Mouse (Mus musculus): ENCODE measurements around the gene Ccdc30.

Gene Ccdc30

DNA sequence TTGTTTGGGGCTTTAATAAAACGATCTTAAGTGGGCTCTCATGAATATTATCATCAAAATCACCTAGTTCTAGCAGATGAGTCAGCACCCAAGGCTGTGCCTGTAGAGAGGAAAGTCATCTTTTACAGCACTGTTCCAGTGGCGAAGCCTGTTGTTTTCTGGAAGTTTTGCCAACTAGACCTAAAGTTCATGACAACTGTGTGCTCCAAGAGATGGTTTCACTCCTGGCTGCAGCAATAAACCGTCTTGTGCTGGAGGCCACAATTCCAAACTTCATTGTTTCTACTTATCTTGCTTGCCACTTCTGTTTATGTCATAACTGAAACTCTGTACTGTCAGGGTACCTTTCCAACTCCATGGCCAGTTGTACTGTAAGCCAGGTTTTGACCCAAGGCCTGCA, 1.9 kb upstream of the Ccdc30 start:
- DNase-seq (ENCODE audit: low spot score), result peak; percentile 85

DNA sequence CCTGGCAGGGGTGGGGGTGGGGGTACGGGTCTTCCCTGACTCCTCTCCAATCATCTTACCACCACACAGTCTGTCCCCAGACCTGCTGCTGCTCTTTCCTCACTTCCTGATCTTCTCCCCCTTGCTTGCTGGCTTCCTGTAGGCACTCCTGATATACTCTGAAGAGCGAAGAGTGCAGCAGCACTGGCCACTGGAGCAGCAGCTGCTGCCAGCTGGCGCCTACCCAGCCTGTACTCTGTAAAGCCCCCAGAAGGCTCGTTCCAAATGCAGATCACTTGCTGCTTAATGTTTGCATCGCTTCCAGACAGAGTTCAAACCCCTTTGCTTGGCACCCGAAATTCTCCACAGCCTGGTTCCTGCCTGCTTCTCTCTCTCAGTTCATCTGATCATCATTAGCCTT, 2.5 kb downstream of the Ccdc30 start:
- no peak for DNase-seq (ENCODE audit: low spot score)

DNA sequence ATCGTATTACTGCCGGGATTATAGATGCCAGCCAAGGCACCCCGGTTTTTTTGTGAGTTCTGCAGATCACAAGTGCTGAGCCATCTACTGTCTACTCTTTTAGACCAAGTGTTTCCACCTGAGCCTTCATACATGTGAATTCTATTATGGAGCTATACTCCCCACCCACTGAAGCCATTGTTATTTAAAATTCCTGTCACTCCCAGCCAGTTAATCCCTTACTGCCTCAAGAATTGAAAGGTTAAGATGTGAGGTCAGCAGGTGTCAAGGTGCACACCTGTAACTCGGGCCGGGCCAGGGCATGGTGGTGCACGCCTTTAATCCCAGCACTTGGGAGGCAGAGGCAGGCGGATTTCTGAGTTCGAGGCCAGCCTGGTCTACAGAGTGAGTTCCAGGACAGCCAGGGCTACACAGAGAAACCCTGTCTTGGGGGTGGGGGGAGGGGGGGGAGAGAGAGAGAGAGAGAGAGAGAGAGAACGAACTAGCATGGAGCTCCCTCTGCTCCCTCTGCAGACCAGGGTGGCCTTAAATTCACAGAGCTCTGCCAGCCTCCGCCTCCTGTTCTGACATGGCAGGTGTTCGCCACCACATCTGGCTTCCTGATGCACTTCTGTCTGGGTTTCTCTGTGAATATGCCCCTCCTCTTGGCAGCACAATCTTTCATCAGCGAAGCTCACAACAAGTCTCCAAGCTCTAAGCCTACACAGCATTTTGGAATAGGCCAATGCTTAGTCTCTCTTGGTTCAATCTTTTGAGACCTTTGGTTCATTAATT, 3.3 kb downstream of the Ccdc30 start:
- no peak for DNase-seq (ENCODE audit: low spot score)

DNA sequence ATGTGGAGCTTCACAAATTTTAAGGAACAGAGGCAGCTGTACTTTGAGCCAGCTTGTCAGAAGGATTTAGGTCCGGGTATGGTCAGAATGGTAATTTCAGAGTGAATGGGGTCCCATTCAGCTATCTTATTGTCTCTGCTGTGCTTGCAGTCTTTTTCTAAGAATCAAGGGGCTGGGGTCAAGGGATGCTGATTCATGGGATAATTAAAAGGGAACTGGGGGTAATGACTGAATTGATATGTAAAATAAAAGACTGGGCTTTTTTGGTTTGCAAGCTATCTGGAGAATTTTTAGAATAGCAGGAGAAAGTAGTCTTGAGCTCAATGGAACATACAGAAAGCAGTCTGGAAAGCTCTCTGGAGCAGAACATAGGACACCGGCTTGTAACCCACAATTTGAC, 11.9 kb downstream of the Ccdc30 start:
- no peak for DNase-seq (ENCODE audit: low spot score)

DNA sequence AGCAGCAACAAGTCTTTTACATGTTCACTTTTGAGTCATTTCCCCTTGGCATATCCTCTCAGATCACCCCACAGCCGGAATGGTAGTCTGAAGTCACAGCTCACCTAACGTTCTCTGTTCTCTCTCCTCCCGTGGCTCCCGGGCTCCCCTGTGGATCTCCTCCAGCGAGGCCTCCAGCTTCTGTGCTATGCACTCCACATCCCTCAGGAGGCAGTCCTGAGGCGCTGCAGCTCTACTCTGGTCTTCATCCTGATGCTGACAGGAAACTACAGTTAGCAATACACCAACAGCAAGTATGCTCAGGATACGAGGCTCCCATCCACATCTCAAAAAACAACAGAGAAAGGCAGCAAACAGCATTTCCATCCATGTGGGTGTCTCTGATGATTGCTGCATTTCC, 14.4 kb downstream of the Ccdc30 start:
- no peak for DNase-seq (ENCODE audit: low spot score)

DNA sequence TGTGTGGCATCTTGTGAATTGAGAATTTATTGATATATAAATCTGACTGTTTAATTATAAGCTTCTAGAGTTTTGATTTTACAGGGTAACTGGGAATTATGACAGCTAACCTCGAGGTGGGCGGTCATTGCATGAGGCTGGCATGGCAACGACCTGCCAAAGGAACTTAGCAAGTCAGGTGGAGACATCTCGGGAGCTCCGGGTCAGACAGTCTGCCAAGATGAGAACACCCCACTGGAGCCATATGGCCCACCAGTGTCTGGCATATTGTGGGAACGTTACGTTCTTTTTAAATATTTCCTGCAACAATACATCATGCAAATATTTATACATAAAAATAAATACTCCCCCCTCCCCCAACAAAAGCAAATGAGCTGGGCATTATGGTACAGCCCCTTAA, 16.6 kb downstream of the Ccdc30 start:
- no peak for DNase-seq (ENCODE audit: low spot score)

DNA sequence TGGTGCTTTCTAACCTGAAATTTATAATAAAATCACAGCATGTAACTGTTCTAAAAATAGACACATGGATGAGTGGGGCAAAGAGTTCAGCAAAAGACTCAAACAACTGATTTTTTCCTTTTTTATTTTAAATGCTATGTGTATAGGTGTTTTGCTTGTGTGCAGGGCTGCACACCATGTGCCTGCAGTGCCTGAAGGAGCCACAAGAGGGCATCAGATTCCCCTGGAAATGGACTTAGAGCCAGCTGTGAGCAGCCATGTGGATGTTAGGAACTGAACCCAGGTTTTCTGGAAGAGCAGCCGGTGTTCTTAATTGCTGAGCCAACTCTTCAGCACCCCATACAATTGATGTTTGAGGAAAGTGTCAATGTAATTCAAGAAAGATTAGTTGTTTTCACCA, 25.0 kb downstream of the Ccdc30 start:
- no peak for DNase-seq (ENCODE audit: low spot score)

DNA sequence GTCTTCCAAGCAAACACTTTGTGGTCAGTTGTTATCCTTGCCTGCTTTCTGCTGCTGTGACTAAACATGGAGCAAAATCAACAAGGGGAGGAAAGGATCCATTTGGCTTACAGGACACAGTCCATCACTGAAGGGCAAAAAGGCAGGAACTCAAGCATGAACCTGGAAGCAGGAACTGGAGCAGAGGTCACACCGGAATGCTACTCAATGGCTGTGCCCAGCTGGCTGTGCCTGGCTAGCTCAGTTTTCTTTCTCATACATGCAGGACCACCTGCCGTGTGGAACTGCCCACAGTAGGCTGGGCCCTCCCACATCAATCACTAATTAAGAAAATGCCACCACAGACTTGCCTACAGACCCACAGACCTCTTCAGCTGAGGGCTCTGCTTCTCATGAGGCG, 26.1 kb downstream of the Ccdc30 start:
- no peak for DNase-seq (ENCODE audit: low spot score)

DNA sequence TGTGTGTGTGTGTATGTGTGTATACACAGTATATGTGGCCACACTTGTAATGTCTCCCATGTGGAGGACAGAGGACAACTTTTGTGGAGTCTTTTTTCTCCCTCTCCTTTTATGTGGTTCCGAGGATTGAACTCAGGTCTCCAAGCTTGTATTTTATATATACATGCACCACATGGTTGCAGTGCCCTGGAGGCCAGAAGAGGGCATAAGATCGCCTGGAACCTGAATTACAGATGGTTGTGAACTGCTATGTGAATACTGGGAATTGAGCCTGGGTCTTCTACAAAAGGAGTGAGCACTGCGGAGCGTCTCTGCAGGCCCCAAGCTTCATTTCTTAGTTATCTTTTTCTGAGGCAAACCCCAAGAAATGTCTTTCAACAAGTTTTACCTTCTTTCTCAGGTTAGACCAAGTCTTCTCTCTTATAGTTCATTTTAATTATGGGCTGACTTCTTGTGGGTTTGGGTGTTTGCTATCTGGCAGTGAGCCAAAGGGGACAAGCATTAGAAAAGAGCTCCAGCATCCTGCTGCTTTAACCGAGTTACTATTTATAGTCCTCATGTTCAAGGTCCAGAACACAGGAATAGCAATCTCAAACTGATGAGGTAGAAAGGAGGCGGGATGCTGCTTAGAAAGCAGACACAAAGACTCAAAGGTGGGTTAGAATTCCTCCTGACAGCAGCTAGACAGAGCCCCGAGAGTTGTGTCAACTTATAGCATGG, 33.7 kb downstream of the Ccdc30 start:
- DNase-seq (ENCODE audit: low spot score), result no peak

DNA sequence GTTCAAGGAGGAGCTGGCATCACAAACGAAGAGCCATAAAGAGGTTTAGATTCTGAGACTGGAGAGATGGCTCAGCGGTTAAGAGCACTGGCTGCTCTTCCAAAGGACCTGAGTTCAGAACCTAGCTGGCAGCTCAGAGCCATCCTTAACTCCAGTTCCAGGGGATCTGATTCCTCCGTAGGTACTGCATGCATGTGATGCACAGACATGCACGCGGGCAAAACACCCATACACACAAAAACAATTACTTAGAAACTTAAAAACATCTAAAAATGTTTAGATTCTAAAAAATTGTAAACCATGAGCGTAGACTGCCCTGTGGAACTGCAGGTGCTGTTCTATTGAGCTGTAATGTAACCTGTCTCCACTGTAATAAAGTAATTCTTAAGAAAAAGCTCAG, 45.9 kb downstream of the Ccdc30 start:
- no peak for DNase-seq (ENCODE audit: low spot score)

DNA sequence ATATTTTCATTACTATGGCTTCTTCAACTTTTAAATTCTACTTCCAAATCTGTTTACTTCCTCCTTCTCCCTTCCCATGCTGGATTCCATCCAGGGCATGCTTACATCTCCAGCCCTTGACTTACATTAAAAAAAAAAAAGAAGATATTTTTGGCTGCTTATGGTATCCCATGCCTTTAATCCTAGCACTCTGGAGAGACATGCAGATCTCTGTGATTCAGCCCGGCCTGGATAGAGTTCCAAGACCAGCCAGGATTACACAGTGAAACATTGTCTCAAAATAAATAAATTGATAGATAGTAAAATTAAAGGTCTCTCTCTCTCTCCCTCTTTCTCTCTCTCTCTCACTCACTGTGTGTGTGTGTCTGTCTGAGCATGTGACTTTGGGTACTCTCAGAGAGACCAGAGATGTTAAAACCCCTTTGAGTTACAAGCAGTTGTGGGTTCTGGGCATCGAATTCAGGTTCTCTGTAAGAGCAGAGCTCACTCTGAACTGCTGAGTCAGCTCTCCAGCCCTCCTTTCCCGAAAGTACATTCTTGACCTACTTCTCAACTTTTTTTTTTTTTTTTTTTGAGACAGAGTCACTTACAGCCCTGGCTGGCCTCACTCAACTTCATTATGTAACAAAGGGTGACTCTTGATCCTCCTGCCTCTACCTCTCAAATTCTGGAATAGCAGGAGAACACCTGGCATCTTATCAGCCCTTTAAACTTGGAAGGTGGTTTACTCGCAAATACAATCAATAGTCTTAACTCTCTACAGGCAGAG, 48.4 kb downstream of the Ccdc30 start:
- DNase-seq (ENCODE audit: low spot score), result peak; percentile 65

DNA sequence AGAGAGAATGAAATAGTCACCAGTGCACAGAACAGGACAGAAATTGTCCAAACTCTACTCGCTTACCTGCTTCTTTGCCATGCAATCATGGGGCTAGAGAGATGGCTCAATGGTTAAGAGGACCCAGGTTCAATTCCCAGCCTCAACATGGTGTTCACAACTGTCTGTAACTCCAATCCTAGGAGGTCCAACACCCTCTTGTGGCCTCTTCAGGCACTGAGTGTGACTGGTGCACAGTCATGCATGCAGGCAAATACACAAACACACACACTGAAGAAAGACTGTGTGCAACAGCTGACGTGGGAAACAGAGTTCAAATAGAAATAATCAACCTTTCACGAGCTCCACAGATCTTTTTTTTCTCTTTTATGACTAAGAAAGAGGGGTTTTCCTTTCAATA, 53.1 kb downstream of the Ccdc30 start:
- DNase-seq (ENCODE audit: low spot score), result no peak

DNA sequence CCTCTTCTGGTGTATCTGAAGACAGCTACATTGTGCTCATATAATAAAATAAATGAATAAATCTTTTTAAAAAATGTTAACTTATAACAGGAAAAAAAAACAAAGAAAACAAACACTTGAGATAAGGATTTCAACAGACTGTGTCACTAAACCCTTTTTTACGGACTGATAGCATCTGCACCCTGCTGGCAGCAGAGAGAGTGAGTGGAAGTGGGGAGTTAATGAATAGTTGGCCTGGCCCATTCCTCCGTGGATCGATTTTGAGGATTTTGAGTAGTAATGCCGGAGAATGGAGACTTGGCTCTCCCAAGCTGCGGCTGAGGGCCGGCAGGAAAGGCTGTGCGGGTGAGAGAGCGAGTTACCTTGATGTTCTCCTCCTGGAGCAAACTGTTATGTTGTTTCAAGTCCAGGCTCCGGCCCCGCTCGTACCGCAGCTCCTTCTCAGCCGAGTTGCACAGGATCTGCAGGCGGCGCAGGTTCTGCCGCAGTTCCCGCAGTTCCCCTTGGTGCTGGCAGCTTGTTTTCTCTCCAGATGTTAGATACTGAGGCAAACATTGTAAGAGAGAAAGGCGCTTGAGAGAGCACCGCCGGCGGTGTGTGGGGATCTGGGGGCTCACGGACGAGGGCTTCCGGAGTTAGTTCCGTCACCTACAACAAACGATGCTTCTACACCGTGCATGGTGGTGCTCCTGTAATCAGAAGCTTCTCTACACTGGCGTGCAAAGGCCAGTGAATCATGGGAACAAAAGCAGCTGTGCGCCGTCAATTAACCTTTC, 55.9 kb downstream of the Ccdc30 start:
- no peak for DNase-seq (ENCODE audit: low spot score)

DNA sequence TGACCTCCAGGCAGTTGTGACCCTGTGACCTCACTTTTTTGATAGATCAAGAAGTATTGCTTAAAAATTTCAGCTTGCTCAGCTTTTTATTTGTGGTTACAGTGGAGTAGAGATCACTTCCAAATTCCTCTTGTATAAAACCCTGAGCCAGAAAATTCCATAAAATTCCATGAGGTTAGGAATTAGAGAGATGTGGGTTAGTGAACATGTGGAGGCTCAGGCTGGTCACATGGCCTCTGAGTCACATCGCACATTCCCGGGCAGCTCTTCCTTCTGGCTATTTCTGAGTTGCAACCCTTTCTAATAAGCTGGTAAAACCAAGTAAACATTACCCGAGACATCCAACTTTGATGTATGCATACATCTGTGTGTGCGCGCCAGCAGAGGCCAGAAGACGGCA, 69.8 kb downstream of the Ccdc30 start:
- DNase-seq (ENCODE audit: low spot score), result no peak

DNA sequence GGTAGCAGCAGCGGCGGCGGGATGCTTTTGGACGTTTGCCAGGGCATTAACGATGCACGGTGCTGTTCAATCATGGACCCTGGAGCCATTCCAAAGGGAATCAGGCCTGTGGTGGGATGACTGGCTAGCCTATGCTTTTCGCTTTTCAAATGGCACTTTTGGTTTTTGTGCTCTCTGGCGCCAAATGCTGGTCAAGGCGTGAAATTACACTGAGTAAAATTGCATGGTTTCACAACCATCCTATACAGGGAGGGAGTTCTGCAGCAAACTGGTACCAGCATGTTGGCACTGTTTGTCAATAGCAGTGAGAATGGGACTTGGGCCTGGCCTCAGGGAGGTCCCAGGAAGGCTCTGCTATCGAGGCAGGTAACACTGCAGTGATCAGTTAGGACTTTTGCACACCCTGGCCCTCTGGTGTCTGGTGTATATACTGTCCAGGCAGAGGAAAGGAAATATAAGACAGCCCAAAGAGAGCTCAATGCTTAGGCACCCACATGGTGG, 76.4 kb downstream of the Ccdc30 start:
- peak; percentile 45 for DNase-seq (ENCODE audit: low spot score)

DNA sequence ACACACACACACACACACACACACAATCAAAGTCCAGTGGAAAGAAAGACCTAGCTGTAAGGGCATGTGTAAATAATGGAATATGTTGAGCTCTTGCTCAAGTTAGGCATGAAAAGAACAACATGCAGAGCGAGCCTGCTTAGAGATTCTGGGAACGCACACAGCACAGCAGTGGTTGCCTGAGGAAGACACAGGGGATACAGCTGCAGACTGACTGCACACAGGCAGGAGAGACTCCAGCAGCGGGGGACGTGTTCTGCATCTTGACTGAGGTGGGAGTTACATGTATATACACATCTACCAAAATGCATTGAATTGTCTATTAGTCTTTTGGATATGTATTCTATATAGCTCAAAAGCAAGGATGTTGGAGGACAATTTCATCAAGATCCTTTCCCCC, 76.9 kb downstream of the Ccdc30 start:
- DNase-seq (ENCODE audit: low spot score), result no peak

DNA sequence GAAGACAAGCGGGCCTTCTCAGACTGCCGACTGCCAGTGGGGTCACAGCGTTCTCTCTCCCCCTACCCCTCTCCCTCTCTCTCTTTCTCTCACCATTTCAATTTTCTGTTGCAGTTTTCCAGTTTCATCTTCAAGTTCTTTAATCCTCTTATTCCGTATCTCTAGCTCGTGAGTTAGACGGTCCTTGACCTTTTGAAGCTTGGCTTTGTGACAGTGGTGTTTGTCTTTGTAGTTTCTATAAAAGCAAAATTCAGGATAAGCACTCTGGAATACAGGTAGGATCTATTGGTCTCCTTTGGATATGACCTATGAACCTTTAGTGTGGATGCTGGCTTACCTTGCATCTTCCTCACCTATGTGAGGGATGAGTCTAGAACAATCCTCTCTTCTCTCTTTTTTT, 81.8 kb downstream of the Ccdc30 start:
- DNase-seq (ENCODE audit: low spot score), result no peak

DNA sequence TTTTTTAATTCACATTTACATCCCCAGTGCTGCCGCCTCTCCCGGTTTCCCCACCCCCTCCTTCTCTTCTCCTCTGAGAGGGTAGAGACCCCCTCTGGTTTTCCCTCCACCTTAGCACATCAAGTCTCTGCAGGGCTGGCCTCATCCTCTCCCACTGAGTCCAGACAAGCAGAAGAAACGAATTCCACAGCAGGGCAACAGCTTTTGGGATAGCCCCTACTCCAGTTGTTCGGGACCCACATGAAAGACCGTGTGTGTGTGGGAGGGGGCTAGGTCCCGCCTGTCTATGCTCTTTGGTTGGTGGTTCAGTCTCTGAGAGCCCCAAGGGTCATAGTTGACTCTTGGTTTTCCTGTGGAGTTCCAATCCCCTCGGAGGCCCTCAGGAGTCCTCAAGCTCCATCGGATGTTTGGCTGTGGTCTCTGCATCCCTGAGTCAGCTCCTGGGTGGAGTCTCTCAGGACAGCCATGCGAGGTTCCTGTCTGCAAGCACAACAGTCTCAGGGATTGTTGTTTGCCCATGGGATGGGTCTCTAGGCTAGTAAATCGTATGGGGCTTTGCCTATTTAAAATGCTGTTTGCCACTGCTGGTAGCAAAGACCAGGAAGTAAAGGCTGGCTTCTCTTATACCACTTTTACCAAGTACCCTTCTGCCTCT, 94.3 kb downstream of the Ccdc30 start:
- DNase-seq (ENCODE audit: low spot score), result no peak

DNA sequence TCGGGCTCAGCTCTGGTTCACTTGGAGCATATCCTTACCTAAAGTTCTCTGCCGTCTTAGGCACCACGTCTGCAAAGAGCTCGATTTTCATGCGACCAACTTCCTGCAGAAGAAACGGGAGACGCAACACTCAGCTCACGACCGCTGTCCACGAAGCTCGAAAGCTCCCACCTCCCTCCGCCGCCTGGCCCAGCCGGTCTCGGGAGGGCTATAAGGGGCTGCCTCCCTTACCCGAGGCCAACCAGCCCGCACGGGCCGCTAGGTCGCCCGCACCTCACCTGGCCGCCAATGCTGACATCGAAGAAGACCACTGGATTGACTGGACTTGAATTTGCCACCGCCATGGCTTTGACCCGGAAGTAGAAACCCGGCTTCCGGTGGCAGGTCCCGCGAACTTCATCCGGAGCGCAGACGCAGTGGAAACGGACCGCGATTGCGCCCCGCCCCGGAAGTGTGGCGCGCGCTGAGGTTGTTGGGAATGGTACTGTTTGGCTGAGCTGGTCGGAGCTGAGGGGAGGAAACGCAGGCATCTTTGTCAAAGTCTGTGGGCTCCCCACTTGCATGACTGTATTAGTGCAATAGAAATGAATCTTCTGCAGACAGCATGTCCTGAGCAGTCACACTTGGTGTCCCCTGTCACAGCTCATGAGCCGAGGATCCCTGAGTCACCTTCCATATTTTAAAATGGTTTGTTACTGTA, 95.0 kb downstream of the Ccdc30 start, which contains the start of gene Ppih:
Gene Ppih, minus strand, starts transcription at position 416 of the 700 bp plus-strand sequence.
- DNase-seq (ENCODE audit: low spot score), result peak; percentile 93

DNA sequence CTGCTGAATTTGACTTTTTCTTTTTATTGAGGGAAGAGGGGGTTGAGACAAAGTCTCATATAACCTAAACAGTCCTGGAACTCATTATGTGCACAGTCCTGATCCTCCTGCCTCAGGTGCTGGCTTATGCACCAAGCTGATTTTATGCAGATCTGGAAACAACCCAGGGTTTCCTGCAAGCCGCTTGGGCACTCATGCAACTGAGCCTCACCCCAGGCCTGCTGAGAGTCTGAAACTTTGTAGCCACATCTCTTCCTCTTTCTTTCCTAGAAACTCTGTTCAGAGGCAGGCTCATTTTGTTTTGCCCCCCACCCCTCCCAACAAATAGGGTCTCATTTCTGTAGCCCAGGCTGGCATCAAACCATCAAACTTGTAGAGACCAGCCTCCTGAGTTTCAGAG, 101.6 kb downstream of the Ccdc30 start:
- DNase-seq (ENCODE audit: low spot score), result no peak

DNA sequence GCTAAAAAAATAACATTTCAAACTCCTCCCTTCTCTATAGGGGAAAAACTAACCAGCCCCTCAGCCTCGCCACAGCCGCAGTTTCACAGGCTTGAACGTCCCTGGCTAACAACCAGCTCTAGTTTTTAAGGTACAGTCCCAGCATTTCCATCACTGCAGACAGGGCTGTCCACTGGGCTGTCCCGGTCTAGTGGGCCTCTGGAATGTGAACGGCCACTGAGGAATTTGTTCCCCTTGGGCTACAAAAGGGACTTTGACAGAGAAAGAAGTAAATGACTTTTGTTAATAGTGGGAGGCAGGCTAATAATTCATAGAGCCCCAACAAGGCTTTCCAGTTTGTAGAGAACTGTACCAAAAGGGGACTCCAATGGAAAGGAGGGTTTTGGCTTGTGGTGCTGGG, 109.9 kb downstream of the Ccdc30 start:
- DNase-seq (ENCODE audit: low spot score), result no peak

All from adipocyte (in vitro differentiated cells).